Mouse (Mus musculus) liver, embryonic 14.5 days (tissue): ENCODE results near the gene Pacrg.

ENCODE experiments used
- CTCF ChIP-seq: IDR thresholded peaks from 2 replicates; pipeline ENCODE4 v1.5.1; 2016; ENCODE audit warnings: antibody characterized with exemption, low read depth, control low read depth
- EP300 ChIP-seq: IDR thresholded peaks from 2 replicates; pipeline ENCODE4 v1.6.1; 2016; ENCODE audit warnings: antibody characterized with exemption, low read depth

GRCm38 (mm10) chr17:10702781-10703180, 137.3 kb downstream of the Pacrg start:
- TF ChIP-seq CTCF (no peak), EP300 (no peak)
